Comparison of ENCODE assay signal across 26 mouse cellular contexts in the genomic region with DNA sequence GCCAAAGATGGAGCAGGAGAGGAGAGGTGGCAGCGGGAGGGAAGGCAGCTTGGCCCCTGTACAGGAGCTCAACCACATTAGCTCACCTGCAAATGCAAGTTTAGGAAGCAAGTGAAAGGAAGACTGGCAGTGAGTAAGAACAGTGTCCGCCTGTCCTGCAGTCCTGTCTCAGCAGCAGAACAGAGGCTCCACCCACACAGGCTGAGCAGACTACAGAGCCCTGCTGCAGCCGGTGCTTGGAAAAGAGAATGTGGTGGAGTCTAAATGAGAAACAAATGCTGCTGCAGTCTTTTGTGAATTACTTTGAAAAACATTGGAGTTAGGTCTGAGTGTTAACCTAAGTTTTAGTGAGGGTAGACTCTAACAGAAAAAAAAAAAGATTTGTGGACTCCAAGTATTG. TPM values are rescaled to one million over a fixed set of nuclear protein-coding genes. Genes with fewer than 3 reads are reported as not detected.
DNase-seq lines count a peak whose midpoint lies in the region; ATAC-seq and TF ChIP-seq lines count a peak whose summit lies in the region.
"Had no signal": no experiment of that assay in that cellular context is flagged by ENCODE, and none has a peak within 500 bp of the region (broad histone marks: within the 10 kb centered on the region; RNA-seq: fewer than 3 reads in every experiment).

No protein-coding gene starts in this region.

- H3K36me3 ChIP-seq in intestine, embryonic 14.5 days (ENCODE audit: control insufficient read depth, insufficient read depth, low read length): peaks cover 65% of the 10 kb centered on the region
- peaks cover 75% of the 10 kb centered on the region for H3K36me3 ChIP-seq in intestine, postnatal 0 days (ENCODE audit: control insufficient read depth, insufficient read depth)
- H3K36me3 ChIP-seq in megakaryocyte, embryonic 14.5 days (replicated peaks; ENCODE audit: low read length): peaks cover 99% of the 10 kb centered on the region
- H3K36me3 ChIP-seq in intestine, embryonic 15.5 days: peaks cover 12% of the 10 kb centered on the region; the same call in 1 of the 2 replicates
- peaks cover 19% of the 10 kb centered on the region; the same call in 1 of the 2 replicates for H3K36me3 ChIP-seq in stomach, postnatal 0 days (ENCODE audit: control insufficient read depth, insufficient read depth, low read length)
- peaks cover 22% of the 10 kb centered on the region for H3K36me3 ChIP-seq in midbrain, embryonic 16.5 days (ENCODE audit: control insufficient read depth, insufficient read depth, low read length)

- no peak for DNase-seq in intestine, embryonic 14.5 days (ENCODE audit: low spot score)
- DNase-seq in stomach, postnatal 0 days (ENCODE audit: low spot score): no peak
- DNase-seq in thymus, postnatal 10 days (ENCODE audit: low spot score in 2 of 2): no peak
- DNase-seq: adrenal gland, postnatal 25 days; cerebellum, adult 2 months; cerebellum, postnatal 14 days; heart, adult 2 months; heart, postnatal 10 days; kidney, postnatal 14 days; liver, postnatal 0 days; right cerebral cortex, postnatal 4 days; thymus, adult 2 months had no signal

- ATAC-seq in intestine, embryonic 14.5 days (replicated peaks; ENCODE audit: low FRiP score, low TSS enrichment, low read depth): no peak
- no peak for ATAC-seq in intestine, postnatal 0 days
- no peak for ATAC-seq in megakaryocyte, adult 5-6 weeks (ENCODE audit: poor library complexity, severe bottlenecking)
- ATAC-seq in intestine, embryonic 15.5 days: no peak
- no peak for ATAC-seq in stomach, postnatal 0 days (ENCODE audit: low FRiP score, low TSS enrichment)
- ATAC-seq in midbrain, embryonic 16.5 days: no peak
- ATAC-seq: CD4-positive, CD25-positive, alpha-beta regulatory T cell, adult 4 months; forebrain, embryonic 13.5 days; inflammation-experienced regulatory T-cells, adult 6 months; liver, embryonic 12.5 days; liver, postnatal 0 days had no signal

- H3K9ac ChIP-seq in intestine, embryonic 14.5 days (ENCODE audit: low read length): no peak overlapping the region
- H3K9ac ChIP-seq in intestine, postnatal 0 days (ENCODE audit: low read depth, low read length): no peak overlapping the region
- H3K9ac ChIP-seq in intestine, embryonic 15.5 days: no peak overlapping the region
- H3K9ac ChIP-seq in stomach, postnatal 0 days (ENCODE audit: low read length): no peak overlapping the region
- no peak overlapping the region for H3K9ac ChIP-seq in midbrain, embryonic 16.5 days (ENCODE audit: low read depth, low read length)
- H3K9ac ChIP-seq: forebrain, embryonic 13.5 days; heart, embryonic 13.5 days; hindbrain, embryonic 15.5 days; liver, embryonic 12.5 days; liver, postnatal 0 days; midbrain, embryonic 12.5 days; neural tube, embryonic 13.5 days had no signal

- peak overlapping the region; percentile 51; the same call in 1 of the 2 replicates for H3K27ac ChIP-seq in intestine, embryonic 14.5 days (ENCODE audit: low read depth)
- no peak overlapping the region for H3K27ac ChIP-seq in intestine, postnatal 0 days (ENCODE audit: low read depth, low read length)
- H3K27ac ChIP-seq in intestine, embryonic 15.5 days: 0 out of 2 replicates have a peak overlapping the region, but pooled peaks have one; percentile 7
- H3K27ac ChIP-seq in stomach, postnatal 0 days (replicated peaks): peak overlapping the region; percentile 18; the same call in 1 of the 2 replicates
- H3K27ac ChIP-seq in midbrain, embryonic 16.5 days (ENCODE audit: low read length): no peak overlapping the region
- H3K27ac ChIP-seq: forebrain, embryonic 13.5 days; heart, adult 2 months; heart, embryonic 13.5 days; hindbrain, embryonic 15.5 days; liver, embryonic 12.5 days; midbrain, embryonic 12.5 days; neural tube, embryonic 13.5 days had no signal

- H3K4me3 ChIP-seq in intestine, embryonic 14.5 days (ENCODE audit: low read depth, low read length): no peak overlapping the region
- H3K4me3 ChIP-seq in intestine, postnatal 0 days (ENCODE audit: low read depth, low read length): no peak overlapping the region
- peak overlapping the region; percentile 25 for H3K4me3 ChIP-seq in megakaryocyte, embryonic 14.5 days (replicated peaks)
- no peak overlapping the region for H3K4me3 ChIP-seq in intestine, embryonic 15.5 days (replicated peaks)
- H3K4me3 ChIP-seq in stomach, postnatal 0 days (ENCODE audit: low read depth, low read length): no peak overlapping the region
- H3K4me3 ChIP-seq in midbrain, embryonic 16.5 days (ENCODE audit: low read depth, low read length): no peak overlapping the region
- H3K4me3 ChIP-seq: forebrain, embryonic 13.5 days; heart, adult 2 months; heart, embryonic 13.5 days; hindbrain, embryonic 15.5 days; liver, embryonic 12.5 days; midbrain, embryonic 12.5 days; neural tube, embryonic 13.5 days had no signal

- TF ChIP-seq CTCF in intestine, postnatal 0 days (IDR thresholded peaks at IDR 0.05; ENCODE audit: low read depth): no peak
- TF ChIP-seq CTCF in stomach, postnatal 0 days (IDR thresholded peaks at IDR 0.05; ENCODE audit: low read depth): no peak

- H3K4me2 ChIP-seq in intestine, embryonic 14.5 days (ENCODE audit: low read length): no peak overlapping the region
- H3K4me2 ChIP-seq in intestine, postnatal 0 days (replicated peaks; ENCODE audit: low read depth): no peak overlapping the region
- no peak overlapping the region for H3K4me2 ChIP-seq in intestine, embryonic 15.5 days (replicated peaks)
- no peak overlapping the region for H3K4me2 ChIP-seq in stomach, postnatal 0 days (replicated peaks; ENCODE audit: low read depth)
- no peak overlapping the region for H3K4me2 ChIP-seq in midbrain, embryonic 16.5 days (ENCODE audit: low read length)
- H3K4me2 ChIP-seq: forebrain, embryonic 13.5 days; heart, embryonic 13.5 days; hindbrain, embryonic 15.5 days; liver, embryonic 12.5 days; midbrain, embryonic 12.5 days; neural tube, embryonic 13.5 days had no signal

- no peaks in the 10 kb centered on the region for H3K27me3 ChIP-seq in intestine, embryonic 14.5 days (replicated peaks; ENCODE audit: control insufficient read depth, insufficient read depth, low read length)
- no peaks in the 10 kb centered on the region for H3K27me3 ChIP-seq in intestine, postnatal 0 days (replicated peaks; ENCODE audit: control insufficient read depth, insufficient read depth, low read length)
- no peaks in the 10 kb centered on the region for H3K27me3 ChIP-seq in megakaryocyte, embryonic 14.5 days (replicated peaks)
- H3K27me3 ChIP-seq in intestine, embryonic 15.5 days (replicated peaks): no peaks in the 10 kb centered on the region
- no peaks in the 10 kb centered on the region for H3K27me3 ChIP-seq in stomach, postnatal 0 days (ENCODE audit: control insufficient read depth, insufficient read depth, low read length)
- H3K27me3 ChIP-seq in midbrain, embryonic 16.5 days (ENCODE audit: control insufficient read depth, insufficient read depth, low read depth, low read length): no peaks in the 10 kb centered on the region
- H3K27me3 ChIP-seq: forebrain, embryonic 13.5 days; heart, embryonic 13.5 days; hindbrain, embryonic 15.5 days; liver, embryonic 12.5 days; midbrain, embryonic 12.5 days; neural tube, embryonic 13.5 days had no signal

- TF ChIP-seq EP300 in stomach, postnatal 0 days (optimal IDR thresholded peaks at IDR 0.05): no peak

- no peaks in the 10 kb centered on the region for H3K9me3 ChIP-seq in intestine, embryonic 14.5 days (ENCODE audit: control insufficient read depth, low read length)
- no peaks in the 10 kb centered on the region for H3K9me3 ChIP-seq in intestine, postnatal 0 days (ENCODE audit: control insufficient read depth)
- H3K9me3 ChIP-seq in megakaryocyte, embryonic 14.5 days: no peaks in the 10 kb centered on the region
- H3K9me3 ChIP-seq in intestine, embryonic 15.5 days: no peaks in the 10 kb centered on the region
- no peaks in the 10 kb centered on the region for H3K9me3 ChIP-seq in stomach, postnatal 0 days (ENCODE audit: control insufficient read depth, low read length)
- H3K9me3 ChIP-seq in midbrain, embryonic 16.5 days (replicated peaks; ENCODE audit: control insufficient read depth, low read length, poor library complexity, severe bottlenecking): no peaks in the 10 kb centered on the region
- H3K9me3 ChIP-seq: forebrain, embryonic 13.5 days; heart, embryonic 13.5 days; hindbrain, embryonic 15.5 days; liver, embryonic 12.5 days; midbrain, embryonic 12.5 days; neural tube, embryonic 13.5 days had no signal

- 54% methylated on average over 3 of the region's 3 CpGs for WGBS in intestine, embryonic 14.5 days
- 65% methylated on average over 3 of the region's 3 CpGs for WGBS in intestine, postnatal 0 days
- WGBS in intestine, embryonic 15.5 days: 61% methylated on average over 3 of the region's 3 CpGs
- WGBS in stomach, postnatal 0 days: 58% methylated on average over 3 of the region's 3 CpGs
- 79% methylated on average over 3 of the region's 3 CpGs for WGBS in midbrain, embryonic 16.5 days

- H3K4me1 ChIP-seq in intestine, embryonic 14.5 days (replicated peaks; ENCODE audit: control insufficient read depth, insufficient read depth, low read length): peaks cover 16% of the 10 kb centered on the region
- no peaks in the 10 kb centered on the region for H3K4me1 ChIP-seq in intestine, postnatal 0 days (replicated peaks; ENCODE audit: control insufficient read depth, insufficient read depth, low read length)
- peaks cover 94% of the 10 kb centered on the region for H3K4me1 ChIP-seq in megakaryocyte, embryonic 14.5 days
- H3K4me1 ChIP-seq in intestine, embryonic 15.5 days (replicated peaks): peaks cover 12% of the 10 kb centered on the region; the same call in 1 of the 2 replicates
- no peaks in the 10 kb centered on the region for H3K4me1 ChIP-seq in stomach, postnatal 0 days (replicated peaks; ENCODE audit: control insufficient read depth, insufficient read depth)
- no peaks in the 10 kb centered on the region for H3K4me1 ChIP-seq in midbrain, embryonic 16.5 days (ENCODE audit: control insufficient read depth, insufficient read depth, low read length)
- H3K4me1 ChIP-seq: forebrain, embryonic 13.5 days; hindbrain, embryonic 15.5 days; liver, embryonic 12.5 days; neural tube, embryonic 13.5 days had no signal

RNA-seq across cellular contexts. Expression of a gene that starts 8.3 kb away (rescaled TPM):
- 4.0 and 4.7 TPM in 2 replicates for polyA plus RNA-seq in intestine, embryonic 14.5 days (2014; fragmentation: Nextera tagmentation; extraction: Ambion mirVana)
- 1.2 and 1.5 TPM in 2 replicates for polyA plus RNA-seq in intestine, postnatal 0 days (2015; fragmentation: Nextera tagmentation; extraction: Ambion mirVana)
- not detected in 2 replicates for polyA plus RNA-seq in megakaryocyte, embryonic 14.5 days (2012; ENCODE audit: insufficient read depth, low replicate concordance)
- 5.9 and 8.8 TPM in 2 replicates for total RNA-seq in megakaryocyte, adult 5-6 weeks (2015)
- 1.4 and 3.7 TPM in 2 replicates for total RNA-seq in megakaryocyte, adult 5-6 weeks (2017)
- 2.1 and 2.4 TPM in 2 replicates for polyA plus RNA-seq in intestine, embryonic 15.5 days (2015; fragmentation: Nextera tagmentation; extraction: Ambion mirVana)
- 1.0 and 1.2 TPM in 2 replicates for polyA plus RNA-seq in stomach, postnatal 0 days (2015; fragmentation: Nextera tagmentation; extraction: Ambion mirVana)
- 2.3 and 3.2 TPM in 2 replicates for polyA plus RNA-seq in midbrain, embryonic 16.5 days (2015; fragmentation: Nextera tagmentation; extraction: Ambion mirVana)

RNA-seq across cellular contexts. Expression of a gene that starts 26.4 kb away (rescaled TPM):
- 60.7 and 62.6 TPM in 2 replicates for polyA plus RNA-seq in intestine, embryonic 14.5 days (2014; fragmentation: Nextera tagmentation; extraction: Ambion mirVana)
- 23.6 and 24.6 TPM in 2 replicates for polyA plus RNA-seq in intestine, postnatal 0 days (2015; fragmentation: Nextera tagmentation; extraction: Ambion mirVana)
- polyA plus RNA-seq in megakaryocyte, embryonic 14.5 days (2012; ENCODE audit: insufficient read depth, low replicate concordance): 23.4 and 34.8 TPM in 2 replicates
- 163 and 164 TPM in 2 replicates for total RNA-seq in megakaryocyte, adult 5-6 weeks (2015)
- 143 and 160 TPM in 2 replicates for total RNA-seq in megakaryocyte, adult 5-6 weeks (2017)
- polyA plus RNA-seq in intestine, embryonic 15.5 days (2015; fragmentation: Nextera tagmentation; extraction: Ambion mirVana): 42.4 and 45.5 TPM in 2 replicates
- 31.4 and 33.4 TPM in 2 replicates for polyA plus RNA-seq in stomach, postnatal 0 days (2015; fragmentation: Nextera tagmentation; extraction: Ambion mirVana)
- 23.2 TPM in 2 replicates for polyA plus RNA-seq in midbrain, embryonic 16.5 days (2015; fragmentation: Nextera tagmentation; extraction: Ambion mirVana)

RNA-seq across cellular contexts. Expression of a gene that starts 27.5 kb away (rescaled TPM):
- 0.35 and 0.55 TPM in 2 replicates for polyA plus RNA-seq in intestine, embryonic 14.5 days (2014; fragmentation: Nextera tagmentation; extraction: Ambion mirVana)
- 0.17 and 0.40 TPM in 2 replicates for polyA plus RNA-seq in intestine, postnatal 0 days (2015; fragmentation: Nextera tagmentation; extraction: Ambion mirVana)
- 1.2 and 1.4 TPM in 2 replicates for polyA plus RNA-seq in megakaryocyte, embryonic 14.5 days (2012; ENCODE audit: insufficient read depth, low replicate concordance)
- total RNA-seq in megakaryocyte, adult 5-6 weeks (2015): 0.52 and 0.58 TPM in 2 replicates
- 0.33 TPM in 1 of 2 replicates, not detected in the other for total RNA-seq in megakaryocyte, adult 5-6 weeks (2017)
- 0.11 and 0.20 TPM in 2 replicates for polyA plus RNA-seq in intestine, embryonic 15.5 days (2015; fragmentation: Nextera tagmentation; extraction: Ambion mirVana)
- polyA plus RNA-seq in stomach, postnatal 0 days (2015; fragmentation: Nextera tagmentation; extraction: Ambion mirVana): 0.24 and 0.50 TPM in 2 replicates
- polyA plus RNA-seq in midbrain, embryonic 16.5 days (2015; fragmentation: Nextera tagmentation; extraction: Ambion mirVana): 1.6 and 2.1 TPM in 2 replicates
- total RNA-seq: hematopoietic stem cell, adult 5-6 weeks had no signal

RNA-seq across cellular contexts. Expression of a gene that starts 51.6 kb away (rescaled TPM):
- 135 and 136 TPM in 2 replicates for polyA plus RNA-seq in intestine, embryonic 14.5 days (2014; fragmentation: Nextera tagmentation; extraction: Ambion mirVana)
- 204 and 222 TPM in 2 replicates for polyA plus RNA-seq in intestine, postnatal 0 days (2015; fragmentation: Nextera tagmentation; extraction: Ambion mirVana)
- 0.50 TPM in 1 of 2 replicates, not detected in the other for polyA plus RNA-seq in megakaryocyte, embryonic 14.5 days (2012; ENCODE audit: insufficient read depth, low replicate concordance)
- 12.2 and 17.0 TPM in 2 replicates for total RNA-seq in megakaryocyte, adult 5-6 weeks (2015)
- 21.3 and 32.8 TPM in 2 replicates for total RNA-seq in megakaryocyte, adult 5-6 weeks (2017)
- 214 and 219 TPM in 2 replicates for polyA plus RNA-seq in intestine, embryonic 15.5 days (2015; fragmentation: Nextera tagmentation; extraction: Ambion mirVana)
- polyA plus RNA-seq in stomach, postnatal 0 days (2015; fragmentation: Nextera tagmentation; extraction: Ambion mirVana): 211 and 220 TPM in 2 replicates
- polyA plus RNA-seq in midbrain, embryonic 16.5 days (2015; fragmentation: Nextera tagmentation; extraction: Ambion mirVana): 0.82 and 0.85 TPM in 2 replicates
- polyA plus RNA-seq: CD4-positive, CD25-positive, alpha-beta regulatory T cell, adult 4 months; inflammation-experienced regulatory T-cells, adult 6 months had no signal

Comparison
In these comparisons a context has a peak if more than half of its experiments do, and no peak if none do; other contexts are left out.
1. H3K27ac ChIP-seq: peak in intestine, embryonic 14.5 days (single experiment), intestine, embryonic 15.5 days (single experiment) and stomach, postnatal 0 days (single experiment); none in intestine, postnatal 0 days (single experiment) and midbrain, embryonic 16.5 days (single experiment).